Mouse (Mus musculus): ENCODE measurements around the gene Rab3c. TPM values are rescaled to one million over a fixed set of nuclear protein-coding genes. Genes with fewer than 3 reads are reported as not detected.

Gene Rab3c
- not detected for total RNA-seq (2023)

GRCm38 (mm10) chr13:110280563-110281144, at the start of gene Rab3c:
Gene Rab3c, minus strand, starts transcription at chr13:110280996.

Other genes starting within 250 kb of the Rab3c start
- 10 to 100 TPM; 21.2 to 22.9 TPM for gene Gapt, start 76.2 kb upstream of the Rab3c start, total RNA-seq (2023)
- gene Plk2, start 114.0 kb upstream of the Rab3c start, total RNA-seq (2023): 100 to 1,000 TPM; 145 to 246 TPM